Comparison of ENCODE assay signal across 10 mouse cellular contexts in the genomic region with DNA sequence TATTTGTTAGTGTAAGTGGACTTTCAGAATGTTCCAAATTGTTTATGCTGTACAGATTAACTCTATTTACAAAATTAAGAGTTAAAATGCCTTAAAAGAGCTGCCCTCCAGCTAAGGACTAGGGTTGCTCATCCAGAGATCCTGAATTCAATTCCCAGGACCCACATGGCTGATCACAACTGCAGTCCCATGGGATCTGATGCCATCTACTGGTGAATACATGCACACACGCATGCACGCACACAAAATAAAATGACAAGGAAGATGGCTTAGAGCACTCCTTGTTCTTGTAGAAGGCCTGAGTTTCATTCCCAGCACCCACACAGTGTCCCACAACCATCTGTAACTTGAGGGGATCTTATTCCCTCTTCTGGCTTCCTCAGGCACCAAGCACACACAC. TPM values are rescaled to one million over a fixed set of nuclear protein-coding genes. Genes with fewer than 3 reads are reported as not detected.
A peak's percentile ranks its signal among the peaks of the same experiment; 100 is the strongest.
DNase-seq lines count a peak whose midpoint lies in the region; ATAC-seq and TF ChIP-seq lines count a peak whose summit lies in the region.
"Had no signal": no experiment of that assay in that cellular context is flagged by ENCODE, and none has a peak within 500 bp of the region (broad histone marks: within the 10 kb centered on the region; RNA-seq: fewer than 3 reads in every experiment).

No protein-coding gene starts in this region.

- no peaks in the 10 kb centered on the region for H3K9me3 ChIP-seq in kidney, embryonic 14.5 days (ENCODE audit: control insufficient read depth, low read length)
- H3K9me3 ChIP-seq in liver, postnatal 0 days (ENCODE audit: low read length): no peaks in the 10 kb centered on the region
- H3K9me3 ChIP-seq: limb, embryonic 12.5 days had no signal

- no peak overlapping the region for H3K27ac ChIP-seq in kidney, embryonic 14.5 days (ENCODE audit: low read depth, low read length)
- no peak overlapping the region for H3K27ac ChIP-seq in liver, postnatal 0 days (ENCODE audit: low read depth)
- H3K27ac ChIP-seq: limb, embryonic 12.5 days had no signal

- no peak overlapping the region for H3K4me3 ChIP-seq in kidney, embryonic 14.5 days (ENCODE audit: low read length)
- H3K4me3 ChIP-seq in liver, postnatal 0 days (ENCODE audit: low read depth, low read length): no peak overlapping the region
- H3K4me3 ChIP-seq: limb, embryonic 12.5 days had no signal

- WGBS in kidney, embryonic 14.5 days: 80% methylated on average over 2 of the region's 2 CpGs
- WGBS in liver, postnatal 0 days (ENCODE audit: insufficient replicate concordance): 59% methylated on average over 2 of the region's 2 CpGs

- peaks cover 82% of the 10 kb centered on the region for H3K36me3 ChIP-seq in kidney, embryonic 14.5 days (ENCODE audit: control insufficient read depth, insufficient read depth, low read length)
- H3K36me3 ChIP-seq in liver, postnatal 0 days (replicated peaks; ENCODE audit: insufficient read depth, low read length): peaks cover 81% of the 10 kb centered on the region

- ATAC-seq in kidney, embryonic 14.5 days (ENCODE audit: low FRiP score, low TSS enrichment): peak; percentile 71; the same call in 1 of the 2 replicates
- ATAC-seq in liver, postnatal 0 days: no peak

- TF ChIP-seq POLR2A in brain, embryonic 14.5 days (IDR thresholded peaks at IDR 0.05; ENCODE audit: borderline replicate concordance, extremely low read depth, insufficient read depth, insufficient read length, poor library complexity, severe bottlenecking): no peak

- peak; percentile 61; the same call in 1 of the 2 replicates for TF ChIP-seq CTCF in brain, embryonic 14.5 days (IDR thresholded peaks at IDR 0.05; ENCODE audit: borderline replicate concordance, extremely low read depth, insufficient read depth, insufficient read length)
- TF ChIP-seq CTCF in liver, postnatal 0 days (IDR thresholded peaks at IDR 0.05; ENCODE audit: low read depth): peak; percentile 67

- no peaks in the 10 kb centered on the region for H3K4me1 ChIP-seq in kidney, embryonic 14.5 days (ENCODE audit: control insufficient read depth, insufficient read depth, low read length)
- H3K4me1 ChIP-seq in liver, postnatal 0 days (ENCODE audit: insufficient read depth): no peaks in the 10 kb centered on the region
- H3K4me1 ChIP-seq: limb, embryonic 12.5 days had no signal

- no peak overlapping the region for H3K9ac ChIP-seq in kidney, embryonic 14.5 days (ENCODE audit: low read depth, low read length)
- H3K9ac ChIP-seq in liver, postnatal 0 days (replicated peaks): no peak overlapping the region
- H3K9ac ChIP-seq: limb, embryonic 12.5 days had no signal

- no peaks in the 10 kb centered on the region for H3K27me3 ChIP-seq in kidney, embryonic 14.5 days (ENCODE audit: control insufficient read depth, insufficient read depth, low read length)
- no peaks in the 10 kb centered on the region for H3K27me3 ChIP-seq in liver, postnatal 0 days (ENCODE audit: insufficient read depth, low read length)
- H3K27me3 ChIP-seq: limb, embryonic 12.5 days had no signal

- H3K4me2 ChIP-seq in kidney, embryonic 14.5 days (replicated peaks; ENCODE audit: low read depth, low read length): no peak overlapping the region
- H3K4me2 ChIP-seq in liver, postnatal 0 days (ENCODE audit: low read depth, low read length): no peak overlapping the region
- H3K4me2 ChIP-seq: heart, embryonic 11.5 days; limb, embryonic 12.5 days had no signal

- DNase-seq in kidney, postnatal 10 days: no peak
- DNase-seq in ES-CJ7 (ENCODE audit: low read depth, low spot score): peak; percentile 82
- peak; percentile 47 for DNase-seq in brain, embryonic 14.5 days (ENCODE audit: low read depth)
- DNase-seq in liver, postnatal 0 days: no peak
- DNase-seq in urinary bladder, adult 18-20 months (ENCODE audit: low spot score in 2 of 2): no peak
- DNase-seq in ovary, adult 18-20 months (ENCODE audit: low spot score): no peak
- DNase-seq in layer of hippocampus, postnatal 14 days (ENCODE audit: low spot score in 2 of 2): no peak

- no peak for TF ChIP-seq EP300 in liver, postnatal 0 days (IDR thresholded peaks at IDR 0.05; ENCODE audit: low read depth)

RNA-seq across cellular contexts. Expression of gene Morf4l1, which starts 13.8 kb away (rescaled TPM):
- polyA plus RNA-seq in kidney, embryonic 14.5 days (2014; fragmentation: Nextera tagmentation; extraction: Ambion mirVana): 467 and 551 TPM in 2 replicates
- polyA plus RNA-seq in brain, embryonic 14.5 days (2012; rRNA removed): 449 and 465 TPM in 2 replicates
- 129 and 135 TPM in 2 replicates for polyA plus RNA-seq in liver, postnatal 0 days (2015; fragmentation: Nextera tagmentation; extraction: Ambion mirVana)
- 100 to 1,000 TPM; 364 to 379 TPM for total RNA-seq in layer of hippocampus, postnatal 14 days (2021)

RNA-seq across cellular contexts. Expression of gene Ctsh, which starts 46.8 kb away (rescaled TPM):
- polyA plus RNA-seq in kidney, embryonic 14.5 days (2014; fragmentation: Nextera tagmentation; extraction: Ambion mirVana): 57.0 and 70.4 TPM in 2 replicates
- polyA plus RNA-seq in brain, embryonic 14.5 days (2012; rRNA removed): 5.5 and 7.4 TPM in 2 replicates
- 328 and 355 TPM in 2 replicates for polyA plus RNA-seq in liver, postnatal 0 days (2015; fragmentation: Nextera tagmentation; extraction: Ambion mirVana)
- 10 to 100 TPM; 19.0 to 25.6 TPM for total RNA-seq in layer of hippocampus, postnatal 14 days (2021)

Comparison
In these comparisons a context has a peak if more than half of its experiments do, and no peak if none do; other contexts are left out.
1. DNase-seq: peak in ES-CJ7 (single experiment) and brain, embryonic 14.5 days (single experiment); none in kidney, postnatal 10 days (single experiment), liver, postnatal 0 days (single experiment), urinary bladder, adult 18-20 months (0 of 2), ovary, adult 18-20 months (single experiment) and layer of hippocampus, postnatal 14 days (0 of 2).